Mouse (Mus musculus) stomach, postnatal 0 days (tissue): ENCODE measurements around the gene Cd99l2.

Experiments
- CTCF ChIP-seq: IDR thresholded peaks from 2 replicates; pipeline ENCODE4 v1.5.1; 2016; ENCODE audit warnings: antibody characterized with exemption, low read depth, mild to moderate bottlenecking, moderate library complexity
- EP300 ChIP-seq: optimal IDR thresholded peaks from 2 replicates; pipeline ENCODE3; 2016; ENCODE audit warnings: antibody characterized with exemption

DNA sequence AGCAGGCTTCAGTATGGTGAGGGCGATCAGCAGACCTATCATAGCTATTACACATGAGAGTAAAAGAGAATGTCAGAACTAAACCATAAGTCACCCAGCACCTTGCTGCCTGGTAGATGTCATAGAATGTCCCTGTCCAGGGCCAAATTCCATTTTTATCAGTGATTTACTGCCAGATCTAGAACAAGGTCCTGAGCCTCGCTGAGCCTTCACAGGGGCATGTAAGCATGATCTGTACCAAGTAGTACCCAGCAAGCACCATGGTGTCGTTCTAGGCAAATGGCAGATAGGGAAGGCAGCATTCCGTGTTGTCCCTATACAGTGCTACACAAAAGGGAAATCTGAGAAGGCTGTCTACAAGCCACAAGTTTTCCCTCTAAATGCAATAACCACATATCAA is 79.0 kb downstream of the Cd99l2 start:
- TF ChIP-seq CTCF (no peak), EP300 (no peak)
